Mouse (Mus musculus) thymus, adult 2 months (tissue): ENCODE results near the gene Mgat4b.

Experiments
- CTCF ChIP-seq: fragments of 200-500 bp; IDR thresholded peaks from 2 replicates; pipeline ENCODE4 v1.5.1; 2012; ENCODE audit warnings: mild to moderate bottlenecking, control low read depth, low read length, moderate library complexity, borderline replicate concordance; ENCODE audit not compliant: control insufficient read depth, poor library complexity, insufficient read depth; ENCODE audit errors: extremely low read depth
- POLR2A ChIP-seq: fragments of 200-500 bp; IDR thresholded peaks from 2 replicates; pipeline ENCODE4 v1.6.1; 2012; ENCODE audit warnings: mild to moderate bottlenecking, low read length, control low read depth, moderate library complexity; ENCODE audit not compliant: control insufficient read depth, poor library complexity, insufficient read depth; ENCODE audit errors: extremely low read depth

DNA sequence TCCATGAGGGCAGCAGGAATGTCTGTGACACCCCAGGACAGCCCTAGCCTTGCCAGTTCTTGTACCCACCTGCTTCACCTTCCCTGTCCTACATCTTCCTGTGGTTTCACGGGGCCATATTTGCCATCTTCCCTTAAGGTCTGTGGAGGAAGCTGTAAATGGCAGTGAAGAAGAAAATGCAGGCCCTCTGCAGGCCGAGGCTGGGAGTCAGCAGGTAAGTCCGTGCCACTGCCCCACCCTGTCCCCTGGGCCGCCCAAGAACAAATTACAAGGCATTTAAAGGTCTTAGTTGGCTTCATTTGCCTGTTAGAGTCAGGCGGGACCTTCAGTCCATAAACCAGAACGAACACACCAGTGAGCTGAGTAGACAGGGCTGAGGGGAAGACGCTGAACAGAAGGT is 16.6 kb upstream of the Mgat4b start:
- no peak for TF ChIP-seq CTCF
- TF ChIP-seq POLR2A, result no peak
